Mouse (Mus musculus): ENCODE results near the gene Dcst1.

DNA sequence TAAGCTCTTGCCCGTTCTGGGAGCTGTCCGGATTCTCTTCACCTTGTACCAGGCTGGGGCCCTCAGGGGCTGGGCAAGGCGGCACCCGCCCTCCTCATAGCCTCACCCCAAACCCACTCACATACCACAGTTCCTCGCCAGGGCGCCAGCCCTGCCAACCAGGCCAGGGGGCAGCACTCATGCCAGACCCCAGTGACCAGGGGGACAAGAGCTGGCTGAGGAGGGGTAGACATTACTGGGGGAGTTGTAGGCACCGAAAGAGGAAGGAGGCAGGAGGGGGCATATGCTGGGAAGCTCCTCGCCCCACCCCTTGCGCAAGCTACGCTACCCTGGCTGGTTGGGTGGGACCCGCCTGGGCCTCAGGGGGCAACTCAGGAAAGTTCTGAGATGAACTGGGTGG is 22.6 kb upstream of the Dcst1 start:
- TF ChIP-seq POLR2A (IDR thresholded peaks at IDR 0.05; ENCODE audit: low read depth, low read length) = no peak
- TF ChIP-seq CTCF (IDR thresholded peaks at IDR 0.05; ENCODE audit: borderline replicate concordance, insufficient read depth, low read length) = no peak

All from embryonic fibroblast, embryonic 13.5 days (primary cell).